Mouse (Mus musculus): ENCODE data around the gene Eif5a2. TPM values are rescaled to one million over a fixed set of nuclear protein-coding genes. Genes with fewer than 3 reads are reported as not detected.
"Not testable (repeated sequence)": the region's sequence is repeated elsewhere in the genome, so short reads cannot be mapped to it uniquely, and the experiment has no call there.

Gene Eif5a2
- polyA plus RNA-seq, 1 experiment from 2014 or later: 10.0 TPM

DNA sequence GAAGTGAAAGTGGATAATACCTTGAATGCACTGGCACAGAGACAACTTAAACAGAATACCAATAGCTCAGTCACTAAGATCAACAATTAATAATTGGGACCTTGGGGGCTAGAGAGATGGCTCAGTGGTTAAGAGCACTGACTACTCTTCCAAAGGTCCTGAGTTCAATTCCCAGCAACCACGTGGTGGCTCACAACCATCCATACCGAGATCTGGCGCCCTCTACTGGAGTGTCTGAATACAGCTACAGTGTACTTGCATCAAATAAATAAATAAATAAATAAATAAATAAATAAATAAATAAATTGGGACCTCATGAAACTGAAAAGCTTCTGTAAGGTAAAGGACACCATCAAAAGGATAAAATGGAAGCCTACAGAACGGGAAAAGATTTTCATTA, 8.2 kb upstream of the Eif5a2 start:
- H3K27me3 ChIP-seq; H3K36me3 ChIP-seq; H3K27ac ChIP-seq; H3K9ac ChIP-seq; H3K4me3 ChIP-seq; ATAC-seq (ENCODE audit: borderline replicate concordance, extremely low read depth, low FRiP score, low TSS enrichment); H3K4me1 ChIP-seq; H3K4me2 ChIP-seq; H3K9me3 ChIP-seq: not testable (repeated sequence)
- 65% methylated on average over 4 of the region's 4 CpGs for WGBS

DNA sequence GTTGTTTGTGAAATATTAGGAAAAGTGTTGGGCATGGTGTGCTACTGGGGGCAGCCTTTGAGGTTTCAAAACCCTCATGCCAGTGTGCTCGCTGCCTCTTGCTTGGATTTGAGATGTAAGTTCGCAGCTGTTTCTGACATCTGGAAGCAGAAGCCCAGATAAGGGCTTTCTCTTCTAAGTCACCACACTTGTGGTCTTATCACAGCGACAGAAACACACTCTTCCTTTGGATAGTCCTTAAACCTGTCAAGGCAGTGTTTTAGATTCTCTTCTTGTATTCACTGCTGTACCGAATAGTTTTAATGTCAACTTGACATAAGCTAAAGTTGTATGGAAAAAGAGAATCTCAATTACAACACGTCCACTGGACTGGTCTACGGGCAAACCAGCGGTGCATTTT, 5.7 kb upstream of the Eif5a2 start:
- no peak overlapping the region for H3K4me2 ChIP-seq
- H3K36me3 ChIP-seq: no peaks in the 10 kb centered on the region
- no peaks in the 10 kb centered on the region for H3K4me1 ChIP-seq
- WGBS: 76% methylated on average over 7 of the region's 7 CpGs
- no peak overlapping the region for H3K9ac ChIP-seq
- no peaks in the 10 kb centered on the region for H3K27me3 ChIP-seq
- ATAC-seq (ENCODE audit: borderline replicate concordance, extremely low read depth, low FRiP score, low TSS enrichment): no peak
- no peak overlapping the region for H3K27ac ChIP-seq
- no peak overlapping the region for H3K4me3 ChIP-seq
- no peaks in the 10 kb centered on the region for H3K9me3 ChIP-seq

DNA sequence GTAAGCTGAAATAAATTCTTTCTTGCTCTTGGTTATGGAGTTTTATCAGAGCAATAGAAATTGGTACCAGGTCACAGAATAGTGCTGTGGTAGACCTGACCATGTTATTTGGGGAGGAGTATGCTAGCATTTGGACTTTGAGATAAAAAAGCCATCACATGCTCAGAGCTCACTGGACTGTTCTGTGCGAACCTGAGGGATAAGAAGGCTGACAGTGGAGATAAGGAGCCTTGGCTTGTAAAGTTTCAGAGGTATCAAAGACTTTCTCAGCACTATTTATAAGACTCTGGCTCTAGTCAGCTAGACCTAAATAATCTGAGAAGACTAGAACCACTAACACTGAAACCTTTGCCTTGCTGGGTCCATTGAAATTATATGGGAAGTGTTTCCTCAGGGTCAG, 5.1 kb upstream of the Eif5a2 start:
- WGBS: 67% methylated on average over 1 of the region's 1 CpGs
- H3K27ac ChIP-seq: no peak overlapping the region
- peak; percentile 45; the same call in 1 of the 2 replicates for ATAC-seq (ENCODE audit: borderline replicate concordance, extremely low read depth, low FRiP score, low TSS enrichment)

GRCm38 (mm10) chr3:28776491-28776890, 4.6 kb upstream of the Eif5a2 start:
- no peak for ATAC-seq (ENCODE audit: borderline replicate concordance, extremely low read depth, low FRiP score, low TSS enrichment)
- no peaks in the 10 kb centered on the region for H3K36me3 ChIP-seq
- H3K27ac ChIP-seq: no peak overlapping the region
- H3K9ac ChIP-seq: no peak overlapping the region
- no peak overlapping the region for H3K4me3 ChIP-seq
- H3K9me3 ChIP-seq: no peaks in the 10 kb centered on the region
- H3K4me2 ChIP-seq: no peak overlapping the region
- 87% methylated on average over 1 of the region's 1 CpGs for WGBS
- peaks cover 6% of the 10 kb centered on the region; the same call in 1 of the 2 replicates for H3K4me1 ChIP-seq
- H3K27me3 ChIP-seq: no peaks in the 10 kb centered on the region

More for the DNA sequence above, 5.1 kb upstream of the Eif5a2 start:
- H3K9ac ChIP-seq: no peak overlapping the region
- no peak overlapping the region for H3K4me2 ChIP-seq
- H3K36me3 ChIP-seq: no peaks in the 10 kb centered on the region
- no peak overlapping the region for H3K4me3 ChIP-seq
- H3K4me1 ChIP-seq: peaks cover 5% of the 10 kb centered on the region; the same call in 1 of the 2 replicates
- H3K9me3 ChIP-seq: no peaks in the 10 kb centered on the region
- H3K27me3 ChIP-seq: no peaks in the 10 kb centered on the region

DNA sequence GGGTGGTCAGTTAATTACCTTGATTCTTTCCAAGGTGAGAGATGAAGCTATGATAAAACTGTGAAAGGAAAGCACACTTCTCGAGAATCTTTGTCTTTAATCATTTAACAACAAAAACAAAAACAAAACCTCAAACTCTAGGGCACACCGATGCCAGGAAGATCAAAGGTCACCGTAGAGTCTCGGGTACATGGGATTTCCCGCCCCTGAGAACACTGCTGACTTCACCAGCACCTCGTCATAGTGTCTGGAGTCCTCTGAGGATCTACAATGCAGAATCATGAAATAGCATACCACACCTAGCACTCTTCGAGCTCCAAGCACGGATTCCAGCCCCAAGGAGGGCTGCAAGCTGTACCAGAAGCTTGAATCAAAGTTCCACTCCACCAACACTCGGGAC, 565 bp upstream of the Eif5a2 start:
- Histone ChIP-seq H3K27ac (no peak overlapping the region), H3K9ac (no peak overlapping the region), H3K4me2 (peak overlapping the region; percentile 99), H3K36me3 (no peaks in the 10 kb centered on the region), H3K4me3 (peak overlapping the region; percentile 73), H3K27me3 (no peaks in the 10 kb centered on the region), H3K4me1 (peaks cover 10% of the 10 kb centered on the region; the same call in 1 of the 2 replicates), H3K9me3 (no peaks in the 10 kb centered on the region)
- ATAC-seq (ENCODE audit: borderline replicate concordance, extremely low read depth, low FRiP score, low TSS enrichment): peak; percentile 9; the same call in 1 of the 2 replicates
- 72% methylated on average over 9 of the region's 9 CpGs for WGBS

DNA sequence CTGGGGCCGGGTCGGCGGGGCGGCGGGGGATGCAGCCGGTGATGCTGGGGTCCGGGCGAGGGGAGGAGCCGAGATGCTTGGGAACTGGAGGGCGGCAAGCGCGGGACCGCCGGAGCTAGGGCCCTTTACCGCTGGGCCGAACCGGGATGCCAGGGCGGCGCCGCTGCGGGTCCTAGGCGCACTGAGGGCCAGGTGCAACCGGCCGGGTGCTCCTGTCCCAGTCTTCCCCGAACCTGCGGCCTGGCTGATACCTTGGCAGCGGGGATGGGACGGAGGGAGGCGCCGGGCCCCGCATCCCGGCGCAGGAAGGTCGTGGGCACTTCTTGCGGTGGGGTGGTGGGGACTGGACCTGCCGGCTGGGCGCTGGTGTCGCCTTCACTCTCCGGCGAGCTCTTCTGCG, 346 bp downstream of the Eif5a2 start:
- no peak for ATAC-seq (ENCODE audit: borderline replicate concordance, extremely low read depth, low FRiP score, low TSS enrichment)
- H3K4me3 ChIP-seq: peak overlapping the region; percentile 73

DNA sequence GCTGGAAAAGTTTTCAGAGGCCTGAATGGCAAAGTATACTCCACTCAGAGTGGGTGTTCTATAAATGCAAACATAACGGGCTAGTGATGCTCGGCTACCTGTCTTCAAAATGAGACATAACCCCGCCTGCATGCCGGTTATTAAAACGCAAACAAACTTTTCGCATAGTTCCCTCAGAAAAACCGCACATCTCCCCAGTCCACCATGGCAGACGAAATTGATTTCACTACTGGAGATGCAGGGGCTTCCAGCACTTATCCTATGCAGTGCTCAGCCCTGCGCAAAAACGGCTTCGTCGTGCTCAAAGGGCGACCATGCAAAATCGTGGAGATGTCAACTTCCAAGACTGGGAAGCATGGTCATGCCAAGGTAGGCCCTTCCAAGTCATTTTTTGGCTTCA, 772 bp downstream of the Eif5a2 start:
- Histone ChIP-seq H3K27me3 (no peaks in the 10 kb centered on the region), H3K9ac (peak overlapping the region; percentile 69), H3K27ac (no peak overlapping the region), H3K9me3 (no peaks in the 10 kb centered on the region), H3K36me3 (no peaks in the 10 kb centered on the region), H3K4me2 (peak overlapping the region; percentile 99), H3K4me1 (peaks cover 10% of the 10 kb centered on the region; the same call in 1 of the 2 replicates), H3K4me3 (peak overlapping the region; percentile 73)
- no peak for ATAC-seq (ENCODE audit: borderline replicate concordance, extremely low read depth, low FRiP score, low TSS enrichment)
- WGBS: 20% methylated on average over 14 of the region's 14 CpGs

More for the DNA sequence above, 346 bp downstream of the Eif5a2 start:
- Histone ChIP-seq H3K36me3 (no peaks in the 10 kb centered on the region), H3K27me3 (no peaks in the 10 kb centered on the region), H3K4me1 (peaks cover 10% of the 10 kb centered on the region; the same call in 1 of the 2 replicates), H3K27ac (no peak overlapping the region), H3K9me3 (no peaks in the 10 kb centered on the region), H3K9ac (peak overlapping the region; percentile 69), H3K4me2 (peak overlapping the region; percentile 99)
- under 1% methylated on average over 40 of the region's 41 CpGs for WGBS

DNA sequence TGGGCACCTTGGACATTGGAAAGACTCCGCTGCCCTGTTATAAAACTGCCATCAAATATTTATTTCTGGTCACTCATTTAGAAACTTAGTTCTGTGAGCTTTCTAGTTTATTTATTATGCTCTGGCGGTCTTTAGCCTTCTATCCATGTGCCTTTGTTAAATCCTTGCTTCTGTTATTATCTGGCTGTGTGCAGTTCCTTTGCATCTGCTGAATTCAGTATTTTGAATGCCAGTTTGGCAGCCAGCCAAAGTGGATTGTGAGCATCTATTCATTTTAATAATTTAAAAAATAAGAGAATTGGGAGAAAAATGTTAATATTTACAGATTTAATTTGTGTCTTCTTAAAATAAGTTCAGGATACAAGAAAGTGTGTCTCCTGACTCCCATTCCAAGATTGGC, 3.1 kb downstream of the Eif5a2 start:
- Histone ChIP-seq H3K27me3 (no peaks in the 10 kb centered on the region), H3K9me3 (no peaks in the 10 kb centered on the region), H3K4me2 (no peak overlapping the region), H3K4me1 (peaks cover 10% of the 10 kb centered on the region; the same call in 1 of the 2 replicates), H3K27ac (no peak overlapping the region), H3K4me3 (no peak overlapping the region), H3K9ac (no peak overlapping the region), H3K36me3 (no peaks in the 10 kb centered on the region)
- 89% methylated on average over 2 of the region's 2 CpGs for WGBS
- no peak for ATAC-seq (ENCODE audit: borderline replicate concordance, extremely low read depth, low FRiP score, low TSS enrichment)

- H3K9me3 ChIP-seq: no peaks in the 10 kb centered on the region
- no peak overlapping the region for H3K4me3 ChIP-seq
- no peaks in the 10 kb centered on the region for H3K36me3 ChIP-seq
- no peak overlapping the region for H3K27ac ChIP-seq
- no peak overlapping the region for H3K9ac ChIP-seq
- H3K4me2 ChIP-seq: no peak overlapping the region
- no peaks in the 10 kb centered on the region for H3K4me1 ChIP-seq
- H3K27me3 ChIP-seq: no peaks in the 10 kb centered on the region
- no peak for ATAC-seq (ENCODE audit: borderline replicate concordance, extremely low read depth, low FRiP score, low TSS enrichment)
- 76% methylated on average over 7 of the region's 7 CpGs for WGBS
Measured at GRCm38 (mm10) chr3:28794835-28795234, 13.8 kb downstream of the Eif5a2 start.

DNA sequence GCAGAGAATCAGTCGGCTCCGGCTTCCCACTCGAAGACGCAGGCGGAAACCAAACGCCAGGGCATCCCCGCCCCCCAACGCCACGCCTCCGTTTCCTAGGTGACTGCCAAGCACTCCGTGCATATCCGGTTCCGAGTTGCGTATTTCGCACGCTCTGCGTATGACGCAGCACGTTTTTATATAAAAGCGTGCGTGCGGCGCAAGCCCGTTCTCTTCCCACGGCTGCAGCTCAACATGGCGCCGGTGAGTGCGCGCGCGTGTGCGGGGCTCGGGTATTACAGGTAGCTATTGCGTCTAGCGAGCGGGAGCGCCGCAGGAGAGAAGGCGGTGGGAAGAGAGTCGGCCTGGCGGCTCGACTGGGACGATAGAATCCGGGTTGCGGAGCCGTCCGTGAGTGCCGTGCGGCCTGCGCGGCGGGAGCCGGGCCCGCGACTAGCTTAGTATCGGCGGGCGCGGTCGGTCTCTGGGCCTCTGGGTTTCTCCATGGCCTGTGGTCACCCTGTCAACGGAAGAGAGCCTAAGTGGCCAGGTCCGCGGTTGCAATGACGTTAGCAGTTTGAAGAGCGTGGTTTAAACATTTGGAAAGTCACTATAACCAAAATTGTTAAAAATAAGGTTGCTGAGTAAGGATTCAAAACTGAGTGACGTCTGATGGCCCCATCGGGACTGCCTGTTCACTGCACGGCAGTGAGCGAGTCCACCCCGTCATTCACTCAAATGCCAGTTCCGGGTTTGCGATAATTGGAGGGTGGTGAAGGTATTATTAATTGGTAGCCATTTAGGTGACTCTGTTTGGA, 24.4 kb downstream of the Eif5a2 start, which contains the start of gene Rpl22l1:
Rpl22l1 (plus strand) TSS at position 136 of the 797 bp plus-strand sequence.
- peak within 1 kb of the TSS; percentile 98 for H3K9ac ChIP-seq
- WGBS: under 1% methylated on average over 72 of the region's 72 CpGs
- H3K4me3 ChIP-seq: peak within 1 kb of the TSS; percentile 95
- peak within 1 kb of the TSS; percentile 82 for H3K27ac ChIP-seq
- peaks cover 17% of the 10 kb centered on the region for H3K36me3 ChIP-seq
- peak within 1 kb of the TSS; percentile 65 for H3K4me2 ChIP-seq
- peaks cover 8% of the 10 kb centered on the region for H3K4me1 ChIP-seq
- H3K9me3 ChIP-seq: no peaks in the 10 kb centered on the region
- peak; percentile 100 for ATAC-seq (ENCODE audit: borderline replicate concordance, extremely low read depth, low FRiP score, low TSS enrichment)
- H3K27me3 ChIP-seq: no peaks in the 10 kb centered on the region

DNA sequence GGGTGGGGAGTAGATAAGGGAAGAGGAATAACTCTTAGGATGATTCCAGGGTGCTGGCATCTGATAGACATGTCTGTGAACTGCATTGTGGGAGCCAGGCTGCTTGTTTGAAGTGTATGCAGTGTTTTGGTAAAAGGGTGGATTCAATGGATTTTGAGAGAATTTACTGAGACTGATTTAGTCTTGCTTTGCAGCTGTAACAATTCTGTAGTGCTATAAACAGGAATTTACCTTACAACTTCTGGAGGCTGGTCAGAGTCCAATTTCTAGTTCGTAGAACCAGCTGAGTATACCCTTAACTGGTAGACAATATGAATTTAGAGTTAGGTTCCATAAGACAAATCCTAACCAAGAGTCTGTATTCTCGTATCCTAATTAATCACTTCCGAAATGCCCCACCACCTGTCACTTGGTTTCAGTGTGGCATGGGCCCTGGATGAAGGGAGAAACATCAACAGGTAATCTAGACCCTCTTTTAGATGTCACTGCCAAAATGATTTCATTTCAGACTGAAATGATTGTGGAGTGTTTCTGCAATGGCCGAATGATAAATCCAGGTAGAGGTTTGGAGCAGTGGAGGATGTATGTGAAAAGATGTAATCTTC, 27.1 kb downstream of the Eif5a2 start:
- ATAC-seq (ENCODE audit: borderline replicate concordance, extremely low read depth, low FRiP score, low TSS enrichment): no peak
- peaks cover 8% of the 10 kb centered on the region for H3K4me1 ChIP-seq
- no peak overlapping the region for H3K9ac ChIP-seq
- no peak overlapping the region for H3K27ac ChIP-seq
- peaks cover 17% of the 10 kb centered on the region for H3K36me3 ChIP-seq
- 90% methylated on average over 4 of the region's 4 CpGs for WGBS
- no peaks in the 10 kb centered on the region for H3K27me3 ChIP-seq
- H3K9me3 ChIP-seq: no peaks in the 10 kb centered on the region
- no peak overlapping the region for H3K4me2 ChIP-seq
- H3K4me3 ChIP-seq: no peak overlapping the region

DNA sequence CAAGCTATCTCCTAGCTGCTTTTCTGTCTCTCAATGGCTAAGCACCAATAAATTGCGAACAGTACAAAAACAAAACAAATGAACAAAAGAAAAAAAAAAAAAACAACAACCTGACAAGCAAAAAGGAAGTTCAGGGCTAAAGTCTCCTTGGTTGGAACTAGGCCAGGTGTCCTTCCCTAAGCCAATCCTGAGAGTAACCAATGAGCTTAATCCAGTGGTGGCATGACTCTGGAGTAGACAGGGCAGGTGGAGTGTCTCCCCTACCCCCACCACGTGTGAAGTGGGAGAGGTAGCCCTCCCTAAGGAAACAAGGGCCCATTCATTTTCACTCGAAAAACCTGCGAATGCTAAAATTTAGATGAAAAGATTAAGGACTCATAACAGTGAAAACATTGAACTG, 30.4 kb downstream of the Eif5a2 start:
- no peak overlapping the region for H3K27ac ChIP-seq
- ATAC-seq (ENCODE audit: borderline replicate concordance, extremely low read depth, low FRiP score, low TSS enrichment): no peak
- H3K27me3 ChIP-seq: no peaks in the 10 kb centered on the region
- peaks cover 5% of the 10 kb centered on the region for H3K4me1 ChIP-seq
- H3K9ac ChIP-seq: no peak overlapping the region
- H3K4me3 ChIP-seq: no peak overlapping the region
- no peak overlapping the region for H3K4me2 ChIP-seq
- WGBS: 59% methylated on average over 4 of the region's 4 CpGs
- H3K9me3 ChIP-seq: no peaks in the 10 kb centered on the region
- peaks cover 17% of the 10 kb centered on the region for H3K36me3 ChIP-seq

Measured in lung, embryonic 15.5 days (tissue).